Mouse (Mus musculus): Measurements from ENCODE around the gene Denr.

Denr gene

DNA sequence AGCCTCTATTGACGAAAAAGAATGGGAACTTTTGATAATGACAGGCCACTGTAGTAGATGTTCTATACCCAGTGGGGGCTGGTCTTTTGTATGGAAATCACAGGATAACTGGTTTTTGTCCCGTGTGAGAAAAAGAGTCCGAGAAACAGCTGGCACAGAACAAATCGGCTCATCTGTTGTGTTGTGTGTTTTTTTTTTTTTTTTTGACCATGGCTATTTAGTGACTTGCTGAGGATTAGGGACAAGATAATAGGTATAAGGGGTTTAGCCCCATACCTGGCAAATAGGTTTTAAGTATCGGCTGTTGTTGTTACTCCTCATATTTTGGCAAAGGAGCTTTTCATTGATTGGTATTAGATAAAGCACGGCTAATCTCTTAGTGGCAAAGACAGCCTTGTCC is 65.5 kb downstream of the Denr start:
- no peak for DNase-seq (ENCODE audit: low spot score in 2 of 2)

DNA sequence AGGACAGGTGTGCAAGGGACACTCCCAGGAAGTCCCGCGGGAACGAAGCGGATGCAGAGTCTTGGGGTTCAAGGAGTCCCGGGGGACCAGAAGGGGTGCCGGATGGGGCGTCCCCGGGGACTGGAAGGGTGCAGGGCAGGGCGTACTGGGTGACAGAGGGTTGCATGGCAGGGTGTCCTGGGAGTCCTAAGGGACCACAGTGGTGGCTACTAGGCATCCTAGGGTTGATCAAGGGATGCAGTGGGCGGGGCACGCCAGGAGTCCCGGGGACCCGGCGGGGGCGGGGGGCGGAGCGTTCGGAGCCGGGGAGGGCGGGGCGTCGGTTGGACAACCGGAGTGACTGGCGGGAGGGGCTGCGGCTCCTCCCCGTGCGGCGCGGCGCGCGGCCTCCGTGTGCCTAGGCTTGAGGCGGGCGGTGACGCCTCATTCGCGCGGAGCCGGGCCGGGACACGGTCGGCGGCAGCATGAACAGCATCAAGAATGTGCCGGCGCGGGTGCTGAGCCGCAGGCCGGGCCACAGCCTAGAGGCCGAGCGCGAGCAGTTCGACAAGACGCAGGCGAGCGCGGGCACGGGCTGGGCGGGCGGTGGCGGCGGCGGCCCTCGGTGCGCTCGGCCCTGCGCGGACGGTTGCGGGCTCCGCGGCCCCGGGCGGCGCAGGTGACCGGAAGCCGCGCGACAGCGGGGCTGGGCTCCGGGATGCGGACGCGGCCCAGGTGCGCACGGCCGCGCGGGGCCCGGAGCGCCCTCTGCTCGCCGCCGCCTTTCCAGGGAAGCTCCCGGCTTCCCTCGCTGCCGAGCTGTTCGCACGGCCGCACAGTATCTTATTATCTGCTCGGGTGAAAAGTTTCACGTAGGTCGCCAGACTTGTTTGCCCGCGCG is 66.6 kb downstream of the Denr start, which contains the start of gene Hip1r:
TSS of gene Hip1r (plus strand) at position 330 of the 880 bp plus-strand sequence.
- DNase-seq (ENCODE audit: low spot score in 2 of 2) = peak; percentile 64

DNA sequence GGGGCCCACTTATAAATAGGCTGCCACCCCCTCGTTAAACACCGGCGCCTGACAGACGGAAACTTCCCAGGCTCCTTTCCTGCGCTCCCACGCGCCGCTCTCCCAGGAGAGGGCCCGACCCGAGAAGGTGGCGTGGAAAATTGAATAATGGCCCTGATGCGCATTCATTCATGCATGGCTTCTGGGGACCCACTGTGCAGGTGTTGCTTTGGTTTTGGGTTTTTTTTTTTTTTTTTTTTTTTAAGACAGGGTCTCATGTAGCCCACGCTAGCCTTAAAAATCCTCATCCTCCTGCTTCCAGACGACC is 67.2 kb downstream of the Denr start:
- DNase-seq (ENCODE audit: low spot score in 2 of 2) = peak in 1 of 2 experiments; percentile 43

DNA sequence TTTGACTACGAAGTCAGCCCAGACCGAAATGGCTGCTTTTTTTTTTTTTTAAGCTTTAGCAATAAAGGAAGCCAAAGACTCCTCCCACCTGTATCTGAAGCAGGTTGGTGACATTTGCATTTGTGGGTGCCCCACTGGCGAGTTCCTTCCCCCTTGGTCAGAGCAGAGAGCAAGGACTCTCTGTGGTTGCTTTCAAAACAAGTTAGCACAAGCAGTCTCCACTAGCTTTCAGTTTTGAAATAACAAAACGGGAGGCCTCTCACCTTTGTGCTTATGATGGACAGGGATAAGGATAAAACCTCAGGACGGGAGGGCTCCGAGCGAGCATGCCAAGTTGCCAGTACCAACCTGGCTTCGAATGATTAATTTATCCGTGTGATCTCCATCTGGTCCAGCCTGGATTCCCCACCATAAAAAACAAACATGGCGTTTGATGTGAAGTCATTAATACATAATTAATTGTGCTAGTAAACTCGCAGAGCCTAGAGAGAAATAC is 67.7 kb downstream of the Denr start:
- DNase-seq (ENCODE audit: low spot score in 2 of 2) = no peak

DNA sequence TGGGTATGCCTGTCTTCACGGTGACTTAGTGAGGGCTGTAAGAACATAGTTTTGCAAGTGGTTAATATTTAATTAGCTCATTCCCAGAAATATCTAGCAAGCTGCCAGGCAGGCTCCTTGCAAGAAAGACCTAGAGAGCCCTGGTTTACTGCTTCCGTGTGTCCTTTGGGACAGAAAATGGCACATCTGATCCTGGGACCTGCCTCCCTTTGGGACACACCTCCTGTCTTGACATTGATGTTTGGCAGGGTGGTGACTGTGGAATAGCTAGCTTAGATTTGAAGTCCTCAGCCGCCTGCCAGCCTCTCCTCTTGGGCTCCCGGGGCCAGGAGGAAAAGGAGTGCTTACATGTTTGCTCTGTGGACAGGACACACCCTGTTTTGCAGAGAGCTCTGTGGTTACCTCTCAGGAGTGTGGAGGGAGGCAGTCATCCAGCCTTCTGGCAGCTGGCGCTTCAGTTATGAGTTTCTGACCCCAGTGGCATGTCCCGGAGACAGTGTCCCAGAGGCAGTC is 68.7 kb downstream of the Denr start:
- DNase-seq (ENCODE audit: low spot score in 2 of 2) = no peak

DNA sequence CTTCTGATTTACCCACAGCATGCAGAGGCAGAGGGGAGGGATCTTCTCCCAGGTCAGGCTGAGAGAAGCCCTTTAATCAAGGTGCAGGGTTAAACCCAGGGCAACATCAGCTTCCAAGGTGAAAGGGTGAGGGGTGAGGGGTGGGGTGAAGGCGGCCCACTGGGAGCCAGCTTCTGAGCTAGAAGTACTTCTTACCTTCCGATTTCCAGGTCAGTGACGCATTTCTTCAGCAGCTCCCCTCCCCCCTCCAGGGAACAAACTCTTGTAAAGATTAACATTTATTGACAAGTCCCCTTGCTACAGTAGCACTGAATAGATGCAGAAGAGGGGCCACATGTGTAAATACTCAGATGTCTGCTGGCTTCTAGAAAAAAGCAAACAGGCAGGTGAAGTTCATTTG is 70.3 kb downstream of the Denr start:
- no peak for DNase-seq (ENCODE audit: low spot score in 2 of 2)

DNA sequence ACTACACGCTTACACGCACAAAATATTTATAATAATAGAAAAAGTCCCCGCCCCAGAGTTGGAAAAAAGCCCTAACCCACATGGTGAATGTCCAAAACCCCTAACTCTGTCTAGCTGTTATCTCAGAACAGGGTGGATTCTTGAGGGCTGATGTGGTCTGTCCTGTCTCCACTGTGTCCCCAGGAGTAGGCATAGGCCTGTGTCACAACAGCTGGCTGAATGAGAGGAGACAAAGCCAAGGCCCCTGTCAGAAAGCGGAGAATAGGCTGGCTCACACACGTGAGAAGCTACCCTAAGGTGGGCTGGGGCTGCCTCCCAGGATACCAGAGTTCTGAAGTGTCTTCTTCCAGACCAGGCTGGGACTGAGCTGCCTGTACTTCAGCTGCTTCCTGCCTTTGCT is 71.2 kb downstream of the Denr start:
- no peak for DNase-seq (ENCODE audit: low spot score in 2 of 2)
